Mouse (Mus musculus): ENCODE measurements around the gene Lama2. TPM values are rescaled to one million over a fixed set of nuclear protein-coding genes. Genes with fewer than 3 reads are reported as not detected.

Lama2 gene
- polyA plus RNA-seq (2012; rRNA removed), result 1.9 and 2.7 TPM in 2 replicates

- no peaks in the 10 kb centered on the region for H3K4me1 ChIP-seq (ENCODE audit: control insufficient read depth, insufficient read depth, insufficient read length)
- H3K27ac ChIP-seq (ENCODE audit: insufficient read depth, low read length), result no peak within 1 kb of the TSS
- H3K36me3 ChIP-seq (ENCODE audit: control insufficient read depth, insufficient read depth, low read length), result no peaks in the 10 kb centered on the region
- no peak for DNase-seq (ENCODE audit: low read depth in 1 of 2, low spot score in 2 of 2)
- H3K27me3 ChIP-seq (ENCODE audit: control insufficient read depth, insufficient read depth, low read length), result no peaks in the 10 kb centered on the region
- 92% methylated on average over 3 of the region's 3 CpGs for WGBS
- TF ChIP-seq POLR2A (IDR thresholded peaks at IDR 0.05; ENCODE audit: low read depth, low read length) (no peak), CTCF (IDR thresholded peaks at IDR 0.05; ENCODE audit: extremely low read depth, insufficient read depth, insufficient read length, insufficient replicate concordance) (no peak)
- no peak within 1 kb of the TSS for H3K4me3 ChIP-seq (ENCODE audit: extremely low read depth, insufficient read depth, insufficient read length)
Observed at GRCm38 (mm10) chr10:27619658-27620057, at the start of gene Lama2. Gene Lama2, minus strand, starts transcription at chr10:27619758.

- no peaks in the 10 kb centered on the region for H3K27me3 ChIP-seq (ENCODE audit: control insufficient read depth, insufficient read depth, low read length)
- no peaks in the 10 kb centered on the region for H3K4me1 ChIP-seq (ENCODE audit: control insufficient read depth, insufficient read depth, insufficient read length)
- WGBS, result 77% methylated on average over 1 of the region's 1 CpGs
- DNase-seq (ENCODE audit: low read depth in 1 of 2, low spot score in 2 of 2), result no peak
- H3K27ac ChIP-seq (ENCODE audit: insufficient read depth, low read length), result no peak overlapping the region
- no peaks in the 10 kb centered on the region for H3K36me3 ChIP-seq (ENCODE audit: control insufficient read depth, insufficient read depth, low read length)
- TF ChIP-seq POLR2A (IDR thresholded peaks at IDR 0.05; ENCODE audit: low read depth, low read length) (no peak), CTCF (IDR thresholded peaks at IDR 0.05; ENCODE audit: extremely low read depth, insufficient read depth, insufficient read length, insufficient replicate concordance) (no peak)
- H3K4me3 ChIP-seq (ENCODE audit: extremely low read depth, insufficient read depth, insufficient read length), result no peak overlapping the region
Observed at GRCm38 (mm10) chr10:27664391-27664790, 44.8 kb upstream of the Lama2 start.

GRCm38 (mm10) chr10:27663396-27663795 lies 43.8 kb upstream of the Lama2 start:
- TF ChIP-seq POLR2A (IDR thresholded peaks at IDR 0.05; ENCODE audit: low read depth, low read length), result no peak
- H3K4me3 ChIP-seq (ENCODE audit: extremely low read depth, insufficient read depth, insufficient read length), result no peak overlapping the region
- H3K27ac ChIP-seq (ENCODE audit: insufficient read depth, low read length), result no peak overlapping the region
- no peaks in the 10 kb centered on the region for H3K36me3 ChIP-seq (ENCODE audit: control insufficient read depth, insufficient read depth, low read length)
- no peaks in the 10 kb centered on the region for H3K4me1 ChIP-seq (ENCODE audit: control insufficient read depth, insufficient read depth, insufficient read length)
- no peaks in the 10 kb centered on the region for H3K27me3 ChIP-seq (ENCODE audit: control insufficient read depth, insufficient read depth, low read length)
- no peak for DNase-seq (ENCODE audit: low read depth in 1 of 2, low spot score in 2 of 2)
- 61% methylated on average over 1 of the region's 1 CpGs for WGBS

- no peak for TF ChIP-seq CTCF (IDR thresholded peaks at IDR 0.05; ENCODE audit: extremely low read depth, insufficient read depth, insufficient read length, insufficient replicate concordance)
- TF ChIP-seq POLR2A (IDR thresholded peaks at IDR 0.05; ENCODE audit: low read depth, low read length), result no peak
- WGBS, result 88% methylated on average over 4 of the region's 4 CpGs
- H3K27ac ChIP-seq (ENCODE audit: insufficient read depth, low read length), result no peak overlapping the region
- no peaks in the 10 kb centered on the region for H3K27me3 ChIP-seq (ENCODE audit: control insufficient read depth, insufficient read depth, low read length)
- no peak overlapping the region for H3K4me3 ChIP-seq (ENCODE audit: extremely low read depth, insufficient read depth, insufficient read length)
- no peaks in the 10 kb centered on the region for H3K36me3 ChIP-seq (ENCODE audit: control insufficient read depth, insufficient read depth, low read length)
- H3K4me1 ChIP-seq (ENCODE audit: control insufficient read depth, insufficient read depth, insufficient read length), result no peaks in the 10 kb centered on the region
- DNase-seq (ENCODE audit: low read depth in 1 of 2, low spot score in 2 of 2), result no peak
Observed at GRCm38 (mm10) chr10:27654164-27654563, 34.6 kb upstream of the Lama2 start.

- 80% methylated on average over 8 of the region's 8 CpGs for WGBS
- H3K27me3 ChIP-seq (ENCODE audit: control insufficient read depth, insufficient read depth, low read length), result no peaks in the 10 kb centered on the region
- no peak overlapping the region for H3K27ac ChIP-seq (ENCODE audit: insufficient read depth, low read length)
- TF ChIP-seq POLR2A (IDR thresholded peaks at IDR 0.05; ENCODE audit: low read depth, low read length) (no peak), CTCF (IDR thresholded peaks at IDR 0.05; ENCODE audit: extremely low read depth, insufficient read depth, insufficient read length, insufficient replicate concordance) (no peak)
- H3K36me3 ChIP-seq (ENCODE audit: control insufficient read depth, insufficient read depth, low read length), result no peaks in the 10 kb centered on the region
- no peak overlapping the region for H3K4me3 ChIP-seq (ENCODE audit: extremely low read depth, insufficient read depth, insufficient read length)
- DNase-seq (ENCODE audit: low read depth in 1 of 2, low spot score in 2 of 2), result no peak
- no peaks in the 10 kb centered on the region for H3K4me1 ChIP-seq (ENCODE audit: control insufficient read depth, insufficient read depth, insufficient read length)
Observed at GRCm38 (mm10) chr10:27652694-27653335, 33.3 kb upstream of the Lama2 start.

GRCm38 (mm10) chr10:27635721-27636120 lies 16.2 kb upstream of the Lama2 start:
- 76% methylated on average over 2 of the region's 2 CpGs for WGBS

GRCm38 (mm10) chr10:27631002-27631401 lies 11.4 kb upstream of the Lama2 start:
- TF ChIP-seq CTCF (IDR thresholded peaks at IDR 0.05; ENCODE audit: extremely low read depth, insufficient read depth, insufficient read length, insufficient replicate concordance) (no peak), POLR2A (IDR thresholded peaks at IDR 0.05; ENCODE audit: low read depth, low read length) (no peak)
- no peaks in the 10 kb centered on the region for H3K27me3 ChIP-seq (ENCODE audit: control insufficient read depth, insufficient read depth, low read length)
- H3K4me1 ChIP-seq (ENCODE audit: control insufficient read depth, insufficient read depth, insufficient read length), result no peaks in the 10 kb centered on the region
- DNase-seq (ENCODE audit: low read depth in 1 of 2, low spot score in 2 of 2), result no peak
- H3K36me3 ChIP-seq (ENCODE audit: control insufficient read depth, insufficient read depth, low read length), result no peaks in the 10 kb centered on the region
- no peak overlapping the region for H3K27ac ChIP-seq (ENCODE audit: insufficient read depth, low read length)
- WGBS, result 91% methylated on average over 4 of the region's 4 CpGs
- no peak overlapping the region for H3K4me3 ChIP-seq (ENCODE audit: extremely low read depth, insufficient read depth, insufficient read length)

More at GRCm38 (mm10) chr10:27635721-27636120, 16.2 kb upstream of the Lama2 start:
- Histone ChIP-seq H3K36me3 (ENCODE audit: control insufficient read depth, insufficient read depth, low read length) (no peaks in the 10 kb centered on the region), H3K4me1 (ENCODE audit: control insufficient read depth, insufficient read depth, insufficient read length) (no peaks in the 10 kb centered on the region), H3K27ac (ENCODE audit: insufficient read depth, low read length) (no peak overlapping the region), H3K4me3 (ENCODE audit: extremely low read depth, insufficient read depth, insufficient read length) (no peak overlapping the region), H3K27me3 (ENCODE audit: control insufficient read depth, insufficient read depth, low read length) (no peaks in the 10 kb centered on the region)
- TF ChIP-seq POLR2A (IDR thresholded peaks at IDR 0.05; ENCODE audit: low read depth, low read length) (no peak), CTCF (IDR thresholded peaks at IDR 0.05; ENCODE audit: extremely low read depth, insufficient read depth, insufficient read length, insufficient replicate concordance) (no peak)
- no peak for DNase-seq (ENCODE audit: low read depth in 1 of 2, low spot score in 2 of 2)

All from spleen, adult 2 months (tissue).